Mouse (Mus musculus) CD4-positive, CD25-positive, alpha-beta regulatory T cell, adult 2 months (primary cell): Measurements from ENCODE around the gene Clint1.

Experiments used
- DNase-seq: peaks from one replicate; pipeline ENCODE4 v3.0.0-alpha.2; 2012; ENCODE audit warnings: low read depth, low spot score

Gene Clint1

DNA sequence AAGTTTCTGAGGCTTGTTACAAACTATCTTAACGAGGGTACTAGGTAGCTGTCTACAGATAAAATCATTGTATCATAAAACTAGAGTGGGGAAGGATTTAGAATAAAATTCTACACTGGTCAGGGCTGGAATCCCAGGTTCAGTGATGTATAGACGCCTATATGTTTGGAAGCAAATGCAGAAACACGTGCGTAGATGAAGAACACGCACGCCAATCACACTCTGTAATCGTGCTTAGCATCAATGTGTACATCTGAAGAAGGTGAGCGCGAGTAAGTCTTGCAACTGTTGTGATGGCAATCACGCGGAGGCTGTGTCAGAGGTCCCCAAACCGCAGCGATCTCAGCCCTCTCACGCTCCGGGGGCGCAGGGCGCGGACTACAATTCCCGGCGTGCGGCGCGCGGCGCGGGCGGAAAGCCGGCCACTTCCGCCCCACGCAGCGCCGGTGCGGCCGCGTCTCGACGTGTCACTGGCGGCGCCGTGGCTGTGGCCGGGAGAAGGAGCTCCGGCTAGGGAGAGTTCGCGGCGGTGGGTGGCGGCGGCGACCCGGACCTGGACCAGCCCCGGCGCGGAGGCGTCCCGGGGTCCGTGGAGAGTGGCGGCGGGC lies at the start of gene Clint1:
Gene Clint1, plus strand, starts transcription at position 536 of the 608 bp plus-strand sequence.
- DNase-seq: peak; percentile 89

DNA sequence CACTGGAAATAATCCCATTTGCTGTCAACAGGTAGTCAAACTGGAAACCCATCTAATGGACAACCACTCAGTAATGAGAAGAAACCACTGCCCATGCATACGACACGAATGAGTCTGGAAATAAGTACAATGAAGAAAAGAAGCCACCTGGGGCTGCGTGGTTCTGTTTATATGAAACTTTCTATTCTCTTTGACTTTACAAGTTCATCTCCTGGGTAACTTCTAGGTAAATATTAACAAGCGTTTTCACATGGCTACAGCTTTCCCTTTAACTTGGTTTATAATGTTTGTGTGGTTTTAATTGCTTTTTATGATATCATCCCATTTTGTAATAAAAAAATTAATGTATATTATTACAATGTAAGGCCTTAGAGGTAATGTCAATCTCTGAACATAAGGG lies 47.8 kb upstream of the Clint1 start:
- DNase-seq: no peak

DNA sequence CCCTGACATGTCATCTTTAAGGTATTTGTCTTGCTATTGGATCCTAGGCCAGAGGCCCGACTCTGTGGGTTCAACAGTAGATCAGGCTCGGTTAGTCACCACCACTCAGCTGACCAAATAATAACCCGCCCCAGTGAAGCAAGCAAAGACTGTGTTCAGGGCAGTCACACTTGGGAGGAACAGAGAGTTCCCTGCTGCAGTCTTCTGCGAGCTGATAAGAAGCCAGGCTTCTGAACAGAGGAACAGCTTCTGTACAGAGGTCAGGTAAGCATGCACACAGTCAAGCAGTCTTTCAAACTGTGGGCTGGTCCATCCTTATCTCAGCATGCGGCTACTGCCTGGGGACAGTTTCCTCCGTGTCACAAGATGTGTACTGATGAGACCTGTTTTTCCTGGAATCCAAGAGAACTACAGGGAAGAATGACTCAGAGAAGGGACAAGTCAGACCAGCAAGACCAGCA lies 46.5 kb upstream of the Clint1 start:
- no peak for DNase-seq

DNA sequence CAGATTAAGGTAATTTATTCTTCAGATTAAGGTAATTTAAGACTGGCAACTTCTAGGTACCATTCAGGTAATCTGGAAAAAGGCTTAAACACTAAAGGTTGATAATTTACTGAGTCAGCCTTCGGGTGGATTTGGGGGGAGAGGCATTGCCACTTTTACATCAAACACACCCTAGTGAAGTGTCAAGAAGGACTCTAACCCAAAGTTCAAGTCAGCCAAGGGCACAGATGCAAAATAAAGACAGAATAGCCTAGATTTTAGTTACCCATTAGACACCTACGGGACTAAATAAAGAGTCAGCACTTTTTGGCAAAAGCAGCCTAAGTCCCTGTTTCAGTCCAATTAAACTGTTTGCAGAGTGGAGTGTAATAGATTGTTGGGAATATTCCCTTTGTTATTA lies 46.0 kb upstream of the Clint1 start:
- DNase-seq: no peak

DNA sequence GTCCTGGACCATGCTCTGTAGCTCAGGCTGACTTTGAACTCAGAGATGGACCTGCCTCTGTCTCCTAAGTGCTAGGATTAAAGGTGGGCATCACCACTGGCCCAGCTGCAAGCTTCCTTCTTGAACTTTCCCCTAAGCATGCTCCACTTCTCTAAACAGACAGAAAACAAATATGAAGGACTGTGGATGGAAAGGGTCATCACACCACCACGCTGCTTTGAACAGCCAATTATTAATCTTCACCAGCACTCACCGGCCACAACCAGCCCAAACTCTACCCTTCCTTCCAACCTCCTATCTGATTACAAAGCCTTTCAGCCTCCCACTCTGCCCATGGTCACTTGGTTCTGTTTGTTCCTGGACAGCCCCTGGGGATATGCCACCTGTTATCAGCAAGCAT lies 45.6 kb upstream of the Clint1 start:
- DNase-seq: no peak

DNA sequence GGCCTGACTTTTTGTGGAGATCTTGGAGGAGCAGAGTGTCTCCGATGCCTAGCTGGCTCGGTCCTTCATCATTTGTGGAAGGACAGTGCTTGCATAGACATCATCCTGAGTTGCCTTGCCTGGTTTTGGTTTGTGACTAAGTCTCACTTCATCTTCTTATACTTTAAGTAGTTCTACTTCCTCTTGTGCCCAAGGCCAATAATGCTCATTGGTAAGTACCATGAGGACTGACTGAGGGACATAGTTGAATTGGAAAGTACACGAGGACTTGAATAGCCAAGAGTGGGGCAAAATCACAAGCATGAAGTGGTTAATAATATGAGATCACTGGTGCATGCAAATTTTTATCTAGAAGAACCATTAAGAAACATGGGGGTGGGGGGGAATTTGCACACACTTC lies 45.0 kb upstream of the Clint1 start:
- DNase-seq: no peak

DNA sequence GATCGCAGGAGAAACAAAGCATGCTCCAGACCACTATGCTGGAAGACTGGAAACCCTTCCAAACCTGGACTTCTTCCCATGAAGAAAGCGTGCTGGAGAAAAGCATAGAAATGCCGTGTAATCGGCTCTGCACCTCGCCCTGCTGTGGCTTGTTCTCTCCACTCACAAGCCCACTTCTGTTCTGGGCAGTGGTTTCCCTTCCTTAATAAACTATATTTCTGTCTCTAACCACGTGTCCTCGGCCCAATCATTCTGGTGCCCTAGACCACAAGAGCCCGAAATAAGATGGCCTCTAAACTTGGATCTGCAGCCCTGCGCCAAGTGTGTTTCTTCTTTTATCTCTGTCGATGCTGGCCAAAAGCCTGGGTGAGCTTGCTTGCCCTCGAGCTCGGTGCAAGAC lies 44.0 kb upstream of the Clint1 start:
- DNase-seq: no peak

DNA sequence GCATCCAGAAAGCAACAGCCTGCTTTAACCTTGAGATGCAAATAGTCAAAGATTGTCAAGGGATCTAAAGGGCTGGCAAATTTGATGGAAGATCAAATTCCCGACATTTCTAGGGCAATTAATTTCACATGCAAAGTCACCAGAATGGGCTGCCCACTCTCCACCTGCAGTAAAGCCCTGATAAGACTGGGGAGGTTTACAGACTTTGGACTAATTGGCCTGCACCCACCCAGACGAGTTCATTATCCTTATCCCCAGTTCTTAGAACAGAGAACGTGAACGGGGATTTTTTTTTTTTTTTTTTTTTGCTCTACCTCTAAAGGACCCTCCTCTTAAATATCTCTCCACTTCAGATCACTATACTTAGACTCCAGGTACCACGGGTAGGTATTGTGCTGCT lies 42.4 kb upstream of the Clint1 start:
- no peak for DNase-seq

DNA sequence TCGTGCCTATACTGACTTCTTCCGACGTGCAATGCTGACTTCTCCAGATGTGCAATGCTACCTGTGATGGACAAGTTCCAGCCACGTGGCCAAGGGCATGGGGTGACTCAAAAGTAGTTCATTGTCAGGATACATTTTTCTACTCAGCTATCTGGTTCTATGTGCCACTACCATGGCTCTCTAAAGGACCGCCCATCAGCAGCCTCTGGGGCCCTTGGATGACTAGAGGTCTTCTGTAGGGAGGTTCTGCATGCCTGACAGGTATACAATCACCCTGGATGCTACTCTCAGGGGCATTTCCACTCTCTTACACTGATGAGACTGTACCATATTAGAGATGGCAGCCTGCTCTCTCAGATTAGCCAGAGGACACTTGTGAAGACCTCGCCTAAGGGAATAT lies 41.8 kb upstream of the Clint1 start:
- DNase-seq: no peak

DNA sequence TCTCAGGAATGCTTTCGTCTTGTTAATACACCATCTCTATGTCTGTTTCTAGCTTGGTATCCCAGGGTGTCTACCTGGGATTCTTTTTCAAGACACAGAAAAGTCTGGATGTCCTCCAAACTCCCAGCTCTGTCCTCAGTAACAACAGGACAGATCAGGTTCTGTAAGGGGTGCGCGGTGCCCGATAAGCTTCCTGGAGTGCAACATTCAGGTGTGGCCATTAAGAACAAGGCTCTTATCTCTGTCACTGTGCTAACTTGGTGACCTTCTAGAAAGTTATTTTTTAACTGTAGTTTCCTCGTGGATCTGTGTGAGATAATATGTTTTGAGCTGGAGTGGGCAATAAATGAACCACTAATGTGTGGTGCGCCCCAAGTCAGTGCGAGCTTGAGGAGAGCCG lies 41.0 kb upstream of the Clint1 start:
- no peak for DNase-seq

DNA sequence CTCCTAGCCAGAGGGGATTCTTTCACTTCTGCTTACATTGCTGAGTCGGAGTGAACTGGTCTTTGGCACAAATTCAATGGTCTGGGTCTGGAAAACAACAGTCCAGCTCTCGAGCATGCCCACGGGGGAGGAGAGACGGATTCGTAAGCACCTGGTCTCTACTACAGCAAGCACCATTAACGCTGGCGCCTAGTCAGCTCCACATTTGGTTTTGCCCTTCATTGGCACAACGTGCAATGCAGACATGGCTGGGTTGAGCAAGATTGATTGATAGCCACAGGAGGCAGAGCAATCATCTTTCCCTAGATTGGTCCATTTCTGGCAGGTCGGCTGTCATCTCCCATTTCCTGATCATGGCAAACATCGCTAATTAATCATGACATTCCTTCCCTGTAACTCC lies 36.2 kb upstream of the Clint1 start:
- no peak for DNase-seq

DNA sequence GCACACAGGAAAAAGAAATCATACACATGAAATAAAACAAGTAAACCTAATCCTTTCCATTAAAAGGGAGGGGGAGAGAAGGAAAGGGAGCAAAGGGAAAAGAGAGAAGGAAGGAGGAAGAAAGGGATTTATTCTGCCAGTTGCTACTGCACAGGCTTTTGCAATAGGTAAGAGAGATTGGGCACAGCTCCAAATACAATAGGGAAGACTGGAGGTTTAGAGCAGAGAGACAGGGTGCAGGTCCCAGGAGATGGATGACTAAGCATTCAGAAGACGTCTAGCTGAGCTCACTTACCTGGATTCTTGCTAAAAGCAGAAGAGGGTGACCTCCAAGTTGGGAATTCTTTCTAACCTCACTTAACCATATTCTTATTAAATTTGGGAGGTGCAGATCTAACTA lies 35.1 kb upstream of the Clint1 start:
- no peak for DNase-seq

DNA sequence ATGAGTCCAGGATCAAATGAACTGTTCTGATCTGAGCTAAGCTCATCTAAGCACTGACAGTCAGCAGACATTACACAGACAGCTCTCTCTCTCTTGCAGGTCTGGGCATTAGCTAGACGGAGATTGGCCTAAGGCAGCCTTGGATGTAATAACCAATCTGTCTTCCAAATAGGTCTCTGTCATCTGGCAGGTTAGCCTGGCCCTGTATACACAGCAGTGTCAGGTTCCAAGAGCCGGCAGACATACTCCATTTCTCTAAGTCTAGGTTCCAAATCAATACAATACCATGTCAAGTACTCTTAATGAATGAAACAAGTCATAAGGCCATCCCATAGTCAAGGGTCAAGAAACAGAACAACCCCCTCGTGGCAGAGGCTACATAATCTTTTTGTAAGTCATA lies 33.9 kb upstream of the Clint1 start:
- DNase-seq: no peak

DNA sequence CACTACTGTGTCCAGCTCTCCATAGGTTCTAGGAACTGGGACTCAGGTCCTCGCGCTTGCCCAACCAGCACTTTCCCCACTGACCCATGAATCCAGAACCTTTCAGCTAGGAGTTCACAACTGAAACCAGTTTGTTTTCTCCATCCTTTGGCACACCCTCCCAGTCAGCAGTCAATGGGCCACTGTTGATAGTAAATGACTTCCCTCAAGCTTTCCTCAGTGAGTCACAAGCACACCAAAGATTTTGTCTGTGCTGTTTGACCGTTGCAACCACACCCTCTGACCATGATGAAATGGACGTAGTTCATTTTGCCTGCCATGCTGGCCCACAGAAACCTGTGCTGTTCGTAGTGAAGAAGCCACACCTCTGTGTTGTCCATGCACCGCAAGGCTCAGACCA lies 30.9 kb upstream of the Clint1 start:
- no peak for DNase-seq

DNA sequence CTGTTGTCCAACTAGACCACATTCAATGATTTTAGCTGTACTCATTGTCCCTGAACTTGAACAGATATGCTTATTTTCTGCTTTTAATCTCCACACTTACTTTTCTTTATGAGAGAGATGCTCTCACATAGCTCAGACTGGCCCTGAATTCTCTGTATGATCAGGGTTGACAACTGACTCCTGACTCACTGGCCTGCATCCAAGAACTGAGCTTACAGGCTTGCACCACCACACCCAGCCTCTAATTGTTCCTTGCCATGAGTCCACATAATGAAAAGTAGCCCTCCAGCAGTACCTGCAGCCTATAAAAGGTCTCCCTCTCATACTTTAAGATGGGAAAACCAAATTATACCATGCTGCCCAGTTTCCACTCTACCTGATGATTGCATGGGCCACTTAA lies 21.7 kb upstream of the Clint1 start:
- no peak for DNase-seq

DNA sequence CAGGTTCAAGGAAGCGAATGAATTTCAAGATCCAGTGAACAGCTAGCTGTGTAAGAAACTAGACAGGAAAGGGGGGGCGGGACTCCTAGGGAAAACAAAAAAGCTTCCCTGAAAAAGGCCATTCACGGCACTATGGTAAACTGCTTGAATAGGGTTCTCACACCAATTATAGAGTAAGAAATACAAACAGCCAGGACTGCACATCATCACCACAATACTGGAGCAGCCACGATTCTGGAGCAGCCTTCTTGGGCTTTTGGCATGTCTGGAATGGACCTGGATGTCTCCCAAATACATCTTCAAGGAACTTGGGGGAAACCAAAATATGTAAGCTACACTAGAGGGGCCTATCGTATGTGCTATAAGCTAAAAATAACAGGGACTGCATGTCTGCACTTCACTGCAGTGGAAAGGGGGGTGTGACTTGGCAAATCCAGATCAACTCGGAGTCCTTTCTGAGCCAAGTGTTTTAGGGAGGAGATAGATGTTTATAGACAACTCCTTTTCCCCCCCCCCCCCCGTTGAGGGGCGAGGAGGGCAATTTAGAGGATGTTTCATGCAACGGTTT lies 21.0 kb upstream of the Clint1 start:
- no peak for DNase-seq

DNA sequence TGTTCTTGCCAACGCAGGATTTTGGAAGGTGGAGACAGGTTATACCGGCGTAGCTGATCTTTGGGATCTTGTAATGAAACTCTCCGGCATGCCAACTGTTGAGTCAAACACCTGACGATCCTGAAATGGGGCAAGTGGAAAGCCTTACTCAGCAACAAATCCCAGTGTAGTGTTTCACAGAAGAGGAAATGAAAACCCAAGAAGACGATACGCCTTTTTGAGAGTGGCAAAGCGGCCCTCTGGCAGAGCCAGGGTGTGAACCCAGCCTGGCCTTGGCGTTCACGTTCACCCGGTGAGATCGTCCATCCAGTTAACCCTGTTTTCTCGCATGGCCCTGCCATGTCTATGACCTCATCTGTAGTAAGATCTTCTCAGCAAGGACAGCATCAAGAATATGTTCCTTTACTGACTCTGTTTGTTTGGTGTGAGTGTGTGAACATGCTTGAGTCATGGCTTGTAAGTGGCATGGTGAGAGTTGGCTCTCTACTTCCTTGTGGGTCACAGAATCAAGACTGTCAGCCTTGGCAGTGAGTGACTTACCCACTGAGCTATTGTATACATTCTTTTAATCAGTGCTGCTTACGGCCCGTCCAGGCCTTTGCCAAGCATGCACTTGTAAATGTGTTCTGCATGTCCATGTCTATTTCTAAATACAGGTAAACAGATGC lies 20.2 kb upstream of the Clint1 start:
- no peak for DNase-seq

DNA sequence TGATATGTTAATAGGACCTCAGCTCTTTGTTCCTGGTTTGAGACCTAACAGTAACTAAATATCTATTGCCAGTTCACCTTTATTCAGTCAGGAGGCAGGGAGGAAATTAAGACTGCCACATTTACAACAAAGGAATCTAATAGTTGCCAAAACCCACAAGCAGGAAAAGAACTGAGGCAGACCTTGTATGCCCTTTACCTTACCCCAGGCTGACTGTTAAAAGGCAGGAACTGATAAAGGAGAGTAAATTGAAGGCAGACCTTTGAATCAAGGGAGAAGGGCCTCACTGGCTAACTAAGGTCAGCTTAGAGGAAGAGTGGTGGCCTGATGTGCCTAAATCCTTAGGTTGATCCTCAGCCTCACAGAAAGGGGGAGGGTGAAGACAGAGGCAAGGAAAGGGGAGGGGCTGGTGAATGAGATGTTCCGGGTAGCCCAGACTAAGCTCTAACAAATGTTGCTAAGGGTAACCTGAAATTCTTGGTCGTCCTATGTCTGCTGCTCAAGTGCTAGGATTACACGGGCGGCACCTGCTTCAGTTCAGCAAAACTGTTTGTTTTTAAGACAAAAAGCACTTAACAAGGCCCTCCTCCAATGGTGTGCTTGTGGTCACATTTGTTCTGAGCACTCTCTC lies 16.1 kb upstream of the Clint1 start:
- no peak for DNase-seq

DNA sequence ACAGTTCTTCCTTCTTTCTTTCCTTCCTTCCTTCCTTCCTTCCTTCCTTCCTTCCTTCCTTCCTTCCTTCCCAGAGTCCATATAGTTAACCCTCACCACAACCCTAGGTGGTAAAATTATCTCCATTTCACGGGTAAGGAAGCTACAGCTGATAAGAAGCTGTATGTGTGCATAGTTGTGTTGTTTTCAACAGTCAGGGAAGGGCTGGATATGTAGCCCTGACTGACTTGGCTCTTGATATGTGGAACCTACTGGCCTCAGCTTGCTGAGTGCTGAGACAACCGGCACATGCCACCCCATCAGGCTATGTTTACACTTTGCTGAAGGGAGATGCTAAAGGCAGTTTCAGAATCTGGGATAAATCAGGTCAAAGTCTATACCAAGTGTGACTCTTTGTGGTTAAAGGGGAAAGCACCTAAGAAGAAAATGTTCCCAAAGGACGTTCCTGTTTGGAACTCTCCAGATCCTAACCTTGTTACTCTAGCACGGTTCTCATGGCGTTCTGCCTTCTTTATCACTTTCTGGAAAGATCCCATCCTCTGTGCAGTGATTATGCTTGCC lies 14.5 kb upstream of the Clint1 start:
- no peak for DNase-seq

DNA sequence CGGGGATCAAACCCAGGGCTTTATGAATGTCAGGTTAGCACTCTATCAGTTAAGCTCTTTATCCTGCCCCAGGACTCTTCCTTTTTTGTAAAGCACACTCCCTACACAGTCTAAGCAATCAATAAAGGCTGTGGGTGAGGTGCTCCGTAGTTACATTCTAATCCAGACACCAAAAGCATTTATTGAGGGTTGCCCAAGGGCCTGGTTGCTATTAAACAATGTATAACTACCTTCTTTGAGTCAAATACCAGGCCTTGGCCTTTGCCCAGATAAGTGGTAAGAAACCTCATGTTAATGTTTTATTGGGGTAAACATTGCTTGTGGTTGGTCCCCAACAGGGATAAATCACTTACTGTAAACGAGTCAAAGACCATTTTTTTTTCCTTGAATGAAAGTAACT lies 13.4 kb upstream of the Clint1 start:
- DNase-seq: no peak

DNA sequence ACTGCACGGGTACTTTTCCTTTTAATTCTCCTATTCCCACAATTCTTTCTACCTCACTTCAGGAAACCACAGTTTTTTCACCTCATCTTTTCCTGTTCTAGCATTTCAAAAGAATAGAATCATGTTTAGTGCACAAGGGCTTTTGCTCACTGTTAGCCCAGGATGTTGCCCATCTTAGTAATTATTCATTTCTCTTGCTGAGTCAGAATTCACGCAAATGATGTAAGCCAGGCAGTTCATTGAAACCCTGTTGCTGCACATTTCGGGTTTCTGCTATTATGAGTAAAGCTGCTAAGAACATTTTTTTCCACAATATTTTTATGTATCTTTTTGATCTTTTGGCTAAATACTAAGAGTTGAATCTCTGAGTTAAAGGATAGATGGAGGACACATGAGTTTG lies 11.5 kb upstream of the Clint1 start:
- no peak for DNase-seq

DNA sequence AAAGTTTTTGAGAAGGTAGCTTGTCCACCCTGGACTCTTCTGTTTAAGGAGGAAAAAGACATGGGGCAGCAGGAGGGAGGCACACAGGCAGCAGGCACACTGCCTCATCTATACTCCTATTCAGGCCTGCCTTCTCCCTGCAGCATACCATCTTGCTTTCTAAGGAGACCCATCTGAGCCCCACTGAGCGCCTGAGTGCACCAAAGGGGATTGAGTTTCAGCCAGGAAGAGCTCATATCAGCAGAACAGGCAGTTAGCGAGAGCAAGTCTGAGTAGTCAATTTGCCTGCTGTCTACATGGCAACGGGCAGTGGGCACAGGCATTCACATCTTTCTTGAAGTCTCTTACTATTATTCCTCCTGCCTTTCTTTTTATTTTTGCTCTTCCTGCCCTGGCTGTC lies 5.8 kb upstream of the Clint1 start:
- no peak for DNase-seq

DNA sequence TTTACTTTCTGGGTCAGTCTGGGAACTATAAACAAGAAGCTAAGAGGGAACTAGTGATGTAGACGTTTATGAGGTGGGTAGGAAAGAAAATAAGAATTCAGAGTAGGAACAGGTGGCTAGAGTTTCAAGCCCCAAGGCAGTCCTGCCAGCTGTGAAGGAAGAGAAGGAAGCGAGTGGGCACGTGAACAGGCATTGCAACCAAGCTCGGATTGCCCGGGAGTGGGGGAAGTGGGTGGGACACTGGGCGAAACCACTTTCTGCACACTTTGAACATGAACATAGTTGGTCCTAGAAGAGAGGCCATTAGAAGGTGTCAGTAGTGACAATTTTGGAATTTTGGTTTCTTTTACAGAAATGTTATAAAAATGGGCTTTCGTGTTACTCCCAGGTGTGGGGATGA lies 4.3 kb upstream of the Clint1 start:
- no peak for DNase-seq
